Mouse (Mus musculus) hindbrain, embryonic 10.5 days (tissue): Measurements from ENCODE around the gene 2410137M14Rik. TPM values are rescaled to one million over a fixed set of nuclear protein-coding genes. Genes with fewer than 3 reads are reported as not detected.
A peak's percentile ranks its signal among the peaks of the same experiment; 100 is the strongest.

Experiments used
- DNase-seq: peaks from one replicate; pipeline ENCODE4 v3.0.0-alpha.2; 2017; ENCODE audit warnings: low spot score
- H3K27ac ChIP-seq: fragments of 300-500 bp; sonication (generic); 2 replicates; pipeline ENCODE4 v1.5.1; 2016; ENCODE audit warnings: mild to moderate bottlenecking, moderate library complexity
- H3K27me3 ChIP-seq: fragments of 300-500 bp; sonication (generic); 2 replicates; pipeline ENCODE4 v1.6.1; 2016; ENCODE audit warnings: mild to moderate bottlenecking; ENCODE audit not compliant: poor library complexity, insufficient read depth, severe bottlenecking
- H3K36me3 ChIP-seq: fragments of 300-500 bp; sonication (generic); 2 replicates; pipeline ENCODE4 v1.6.1; 2016; ENCODE audit warnings: mild to moderate bottlenecking, moderate library complexity
- H3K4me1 ChIP-seq: fragments of 300-500 bp; sonication (generic); replicated peaks from 2 replicates; pipeline ENCODE4 v1.6.1; 2016; ENCODE audit warnings: mild to moderate bottlenecking
- H3K4me3 ChIP-seq: fragments of 300-500 bp; sonication (generic); 2 replicates; pipeline ENCODE4 v1.5.1; 2016; ENCODE audit warnings: mild to moderate bottlenecking, moderate library complexity
- H3K9me3 ChIP-seq: fragments of 300-500 bp; sonication (generic); 2 replicates; pipeline ENCODE4 v1.6.1; 2016; ENCODE audit warnings: mild to moderate bottlenecking, moderate library complexity
- WGBS: fragments of 180-500 bp; shearing (Covaris S2); methylation state at CpG from one replicate; pipeline ENCODE4 v1.1.7; 2016; 5-methylcytosine and 5-hydroxymethylcytosine counted together
- polyA plus RNA-seq: library from polyadenylated mRNA; unstranded; fragments of >200 nt; fragmentation: Nextera tagmentation; extraction: Ambion mirVana; gene quantifications from 2 replicates; pipeline ENCODE4 v1.2.1, GENCODE M21; 2016

The 2410137M14Rik gene
- polyA plus RNA-seq, 1 experiment from 2014 or later, result not detected

DNA sequence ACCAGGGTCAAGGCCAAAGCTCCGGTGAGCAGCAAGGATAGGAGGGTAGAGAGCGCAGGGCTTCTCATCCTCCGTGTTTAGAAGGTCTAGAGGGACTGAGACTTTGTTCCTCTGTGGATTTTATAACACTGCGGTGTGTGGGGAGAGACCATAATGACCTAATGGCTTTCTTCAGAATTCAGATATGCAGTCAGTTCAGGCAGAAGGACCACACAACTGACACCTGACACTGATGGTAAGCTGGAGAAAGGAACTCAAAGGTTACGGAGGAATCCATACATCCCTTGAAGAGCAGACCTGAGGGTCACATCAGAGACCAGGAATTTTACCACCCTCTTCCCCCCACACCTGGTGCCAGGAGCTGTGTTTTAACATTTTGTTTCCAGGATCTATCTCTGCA is 8.4 kb upstream of the 2410137M14Rik start, which contains the start of gene H2-M5:
TSS of gene H2-M5 (minus strand) at position 101 of the 400 bp plus-strand sequence.
- H3K27me3 ChIP-seq, result peaks cover 48% of the 10 kb centered on the region
- WGBS, result 25% methylated on average over 5 of the region's 5 CpGs
- DNase-seq, result no peak
- no peaks in the 10 kb centered on the region for H3K36me3 ChIP-seq
- peaks cover 6% of the 10 kb centered on the region for H3K4me1 ChIP-seq
- peak within 1 kb of the TSS; percentile 9; the same call in 1 of the 2 replicates for H3K4me3 ChIP-seq
- H3K27ac ChIP-seq, result no peak within 1 kb of the TSS
- H3K9me3 ChIP-seq, result no peaks in the 10 kb centered on the region

DNA sequence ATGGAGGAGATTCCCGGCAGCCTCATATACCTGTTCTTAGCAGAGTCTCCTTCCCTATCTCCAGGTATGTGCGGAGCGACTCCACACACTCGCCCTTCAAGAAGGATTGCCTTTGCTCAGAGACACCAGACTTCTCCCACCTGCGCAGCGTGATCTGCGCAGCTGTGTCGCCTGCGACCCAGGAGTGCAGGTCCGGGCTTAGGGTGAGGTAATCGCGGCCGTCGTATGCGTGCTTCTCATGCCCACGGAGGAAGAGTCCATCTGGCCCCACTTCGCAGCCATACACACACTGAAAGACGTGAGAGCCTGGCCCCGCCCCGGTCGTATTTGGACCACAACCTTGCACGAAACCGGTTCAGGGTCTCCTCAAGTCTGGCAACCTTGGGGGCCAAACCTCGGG is 7.4 kb upstream of the 2410137M14Rik start:
- H3K27ac ChIP-seq, result no peak overlapping the region
- peaks cover 48% of the 10 kb centered on the region for H3K27me3 ChIP-seq
- no peaks in the 10 kb centered on the region for H3K9me3 ChIP-seq
- H3K36me3 ChIP-seq, result no peaks in the 10 kb centered on the region
- 6% methylated on average over 24 of the region's 24 CpGs for WGBS
- peaks cover 6% of the 10 kb centered on the region for H3K4me1 ChIP-seq
- DNase-seq, result no peak
- H3K4me3 ChIP-seq, result peak overlapping the region; percentile 9; the same call in 1 of the 2 replicates

DNA sequence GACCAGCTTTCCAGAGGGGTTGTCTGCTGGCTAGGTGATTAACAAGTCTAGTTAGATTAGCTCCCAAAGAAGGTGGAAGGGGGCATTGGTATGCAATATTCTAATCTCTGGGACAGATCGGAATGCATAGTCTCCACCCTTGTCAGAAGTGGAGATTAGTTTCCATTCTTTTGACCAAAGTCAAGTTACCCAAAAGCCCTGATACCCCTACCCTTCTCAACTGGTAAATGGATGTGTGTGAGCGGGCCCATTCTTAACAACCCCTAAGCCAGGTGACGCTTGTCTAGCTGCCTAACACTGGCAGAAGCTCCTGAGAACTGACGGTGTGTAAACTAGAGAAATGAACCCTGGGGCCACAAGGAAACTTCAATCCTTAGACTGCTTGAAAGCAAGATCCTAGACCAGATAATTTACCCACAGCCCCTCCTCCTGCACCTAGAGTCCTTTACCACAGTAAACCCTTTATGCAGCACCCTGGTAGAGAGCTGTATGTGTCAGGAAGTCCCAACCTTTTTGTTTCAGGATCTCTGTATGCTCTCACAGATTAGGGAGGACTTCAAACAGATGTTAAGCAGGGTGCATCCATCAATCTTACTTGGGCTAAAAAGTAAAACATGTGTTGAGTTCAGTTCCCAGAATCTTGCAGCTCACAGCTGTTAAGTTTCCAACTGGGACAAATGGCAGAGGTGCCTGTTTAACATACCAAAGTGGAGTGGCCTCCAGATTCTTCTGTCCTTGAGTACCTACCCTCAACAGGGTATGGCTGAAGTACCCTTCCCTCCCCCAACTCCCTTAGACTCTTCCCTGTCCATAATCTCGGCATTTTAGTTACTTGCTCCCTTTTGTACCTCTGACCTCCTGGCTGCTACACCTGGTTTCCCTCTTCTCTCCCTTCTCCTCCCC is 1.5 kb upstream of the 2410137M14Rik start:
- 43% methylated on average over 5 of the region's 5 CpGs for WGBS
- DNase-seq, result no peak
- H3K9me3 ChIP-seq, result no peaks in the 10 kb centered on the region
- peaks cover 15% of the 10 kb centered on the region for H3K4me1 ChIP-seq
- no peaks in the 10 kb centered on the region for H3K36me3 ChIP-seq
- H3K4me3 ChIP-seq, result no peak overlapping the region
- H3K27ac ChIP-seq, result no peak overlapping the region
- H3K27me3 ChIP-seq, result peaks cover 27% of the 10 kb centered on the region

DNA sequence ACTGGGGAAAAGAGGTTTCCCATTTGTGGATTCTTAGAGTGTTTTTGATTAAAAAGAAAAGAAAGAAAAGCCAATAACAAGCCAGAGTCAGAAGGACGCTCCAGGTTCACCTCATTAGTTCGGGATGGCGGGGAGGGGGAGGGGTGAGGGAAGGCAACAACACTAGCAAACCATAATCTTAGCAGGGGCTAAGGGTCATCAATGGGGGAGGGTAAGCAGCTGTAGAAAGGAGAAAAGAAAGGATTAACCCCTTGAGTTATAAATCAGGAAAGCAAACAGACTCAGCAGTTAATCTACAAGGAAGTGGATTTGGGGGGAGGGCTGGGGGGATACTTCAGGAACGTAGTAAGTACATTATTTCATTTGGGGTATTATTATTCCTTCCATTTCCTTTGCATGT is 808 bp upstream of the 2410137M14Rik start:
- H3K4me3 ChIP-seq, result peak overlapping the region; percentile 21
- no peaks in the 10 kb centered on the region for H3K36me3 ChIP-seq
- DNase-seq, result no peak
- peaks cover 21% of the 10 kb centered on the region for H3K27me3 ChIP-seq
- WGBS, result 11% methylated on average over 4 of the region's 4 CpGs
- H3K9me3 ChIP-seq, result no peaks in the 10 kb centered on the region
- H3K4me1 ChIP-seq, result peaks cover 15% of the 10 kb centered on the region
- no peak overlapping the region for H3K27ac ChIP-seq

DNA sequence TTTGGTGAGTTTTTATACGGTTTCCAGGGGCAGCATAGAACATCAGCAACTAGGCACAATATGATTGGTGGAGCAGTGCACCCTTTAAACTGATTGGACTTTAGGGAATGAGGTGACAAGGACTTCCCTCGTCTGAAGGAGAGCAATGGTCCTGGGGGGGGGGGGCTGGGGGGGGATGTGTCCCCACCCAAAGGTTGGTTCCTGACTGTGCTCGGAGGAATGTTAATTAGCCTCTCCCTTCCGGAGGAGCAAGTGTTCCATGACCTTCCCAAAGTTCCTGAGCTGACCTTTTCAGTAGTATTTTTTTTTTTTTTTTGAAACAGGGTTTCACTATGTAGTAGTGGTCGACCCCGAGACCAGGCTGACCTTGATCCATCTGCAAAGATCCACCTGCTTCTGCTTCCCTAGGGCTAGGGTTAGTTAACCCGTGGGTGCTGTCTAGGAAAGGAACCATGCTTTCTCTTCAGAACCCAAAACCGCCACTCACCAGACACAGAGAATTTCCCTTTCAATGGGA is 7.7 kb downstream of the 2410137M14Rik start:
- Histone ChIP-seq H3K4me1 (no peaks in the 10 kb centered on the region), H3K27ac (no peak overlapping the region), H3K4me3 (no peak overlapping the region), H3K9me3 (no peaks in the 10 kb centered on the region), H3K36me3 (no peaks in the 10 kb centered on the region), H3K27me3 (no peaks in the 10 kb centered on the region)
- 73% methylated on average over 8 of the region's 8 CpGs for WGBS
- DNase-seq, result no peak

DNA sequence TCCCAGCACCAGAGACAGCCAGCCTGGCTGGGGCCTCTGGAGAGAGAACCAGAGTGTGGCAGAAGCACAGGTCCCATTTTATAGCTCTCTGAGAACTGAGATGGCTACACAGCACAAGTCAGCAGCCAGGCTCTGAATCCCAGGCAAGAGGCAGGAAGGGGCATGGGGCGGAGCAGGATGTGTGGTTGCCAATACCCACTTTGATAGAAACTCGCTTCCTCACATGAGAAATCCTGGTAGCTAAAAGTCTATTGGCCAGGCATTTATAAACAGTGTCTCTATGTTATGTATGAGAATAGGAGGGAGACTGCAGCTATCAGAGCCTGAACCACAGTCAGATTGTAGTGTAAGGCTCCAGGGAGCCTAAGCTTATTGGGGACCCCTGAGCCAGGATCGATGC is 8.2 kb downstream of the 2410137M14Rik start:
- no peaks in the 10 kb centered on the region for H3K36me3 ChIP-seq
- no peak for DNase-seq
- no peaks in the 10 kb centered on the region for H3K27me3 ChIP-seq
- H3K9me3 ChIP-seq, result no peaks in the 10 kb centered on the region
- H3K27ac ChIP-seq, result no peak overlapping the region
- 85% methylated on average over 3 of the region's 3 CpGs for WGBS
- no peak overlapping the region for H3K4me3 ChIP-seq
- no peaks in the 10 kb centered on the region for H3K4me1 ChIP-seq

DNA sequence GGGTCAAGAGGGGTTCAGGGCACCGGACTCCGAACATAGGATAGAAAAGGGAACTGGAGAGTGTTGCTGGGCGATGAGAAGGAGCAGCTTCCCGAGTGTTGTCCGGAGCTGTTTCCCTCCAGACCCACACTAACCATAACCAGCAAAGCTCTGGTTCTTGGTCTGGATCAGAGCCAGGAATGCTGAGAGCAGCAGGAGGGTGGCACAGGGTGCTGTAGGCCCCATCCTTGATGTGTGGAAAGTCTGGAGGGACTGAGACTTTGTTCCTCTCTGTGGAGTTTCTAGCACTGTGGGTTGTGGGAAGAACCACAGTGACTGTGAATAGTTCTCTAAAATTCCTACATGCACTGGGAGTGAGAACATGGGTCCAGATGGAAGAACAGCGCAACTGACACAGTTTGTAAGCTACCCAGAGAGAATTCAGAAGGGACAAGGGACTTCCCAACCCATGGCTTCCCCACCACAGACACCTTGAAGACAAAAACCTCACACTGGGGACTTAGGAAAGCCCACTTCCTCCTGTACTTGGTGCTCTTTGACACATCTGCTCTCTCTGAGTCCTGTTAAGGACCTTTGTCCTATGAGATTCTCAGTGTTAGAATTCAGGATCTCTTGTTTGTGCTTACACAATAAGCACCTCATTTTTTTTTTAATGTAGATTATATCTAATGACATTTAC is 9.7 kb downstream of the 2410137M14Rik start:
- DNase-seq, result no peak
- Histone ChIP-seq H3K4me1 (no peaks in the 10 kb centered on the region), H3K27me3 (no peaks in the 10 kb centered on the region), H3K4me3 (no peak overlapping the region), H3K9me3 (no peaks in the 10 kb centered on the region), H3K27ac (no peak overlapping the region), H3K36me3 (no peaks in the 10 kb centered on the region)
- WGBS, result 88% methylated on average over 6 of the region's 6 CpGs

DNA sequence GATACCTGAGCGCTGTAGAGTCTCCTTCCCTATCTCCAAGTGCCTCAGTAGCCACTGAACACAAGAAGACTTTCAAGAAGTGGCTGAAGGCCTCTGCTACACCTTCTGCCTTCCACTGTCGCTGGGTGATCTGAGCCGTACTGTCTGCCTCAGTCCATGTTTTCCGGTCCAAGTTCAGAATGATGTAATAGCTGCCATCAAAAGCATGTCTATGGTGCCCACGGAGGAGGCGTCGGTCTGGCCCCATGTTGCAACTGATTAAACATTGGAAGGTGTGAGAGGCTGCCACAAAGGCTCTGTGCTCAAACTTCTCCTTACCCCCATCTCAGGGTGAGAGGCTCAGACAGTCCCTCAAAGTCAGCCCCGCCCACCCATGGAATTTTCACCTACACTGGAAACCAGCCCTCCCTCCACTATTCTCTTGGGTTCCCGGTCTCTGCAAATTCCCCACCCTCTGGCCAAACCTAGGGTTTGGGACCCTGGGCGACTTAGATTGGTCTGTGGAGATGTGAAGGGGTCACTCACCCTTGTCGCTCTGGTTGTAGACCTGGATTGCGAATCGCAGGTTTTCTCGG is 10.6 kb downstream of the 2410137M14Rik start:
- Histone ChIP-seq H3K4me3 (no peak overlapping the region), H3K9me3 (no peaks in the 10 kb centered on the region), H3K36me3 (no peaks in the 10 kb centered on the region), H3K27ac (no peak overlapping the region), H3K27me3 (no peaks in the 10 kb centered on the region), H3K4me1 (no peaks in the 10 kb centered on the region)
- no peak for DNase-seq
- 82% methylated on average over 14 of the region's 14 CpGs for WGBS

DNA sequence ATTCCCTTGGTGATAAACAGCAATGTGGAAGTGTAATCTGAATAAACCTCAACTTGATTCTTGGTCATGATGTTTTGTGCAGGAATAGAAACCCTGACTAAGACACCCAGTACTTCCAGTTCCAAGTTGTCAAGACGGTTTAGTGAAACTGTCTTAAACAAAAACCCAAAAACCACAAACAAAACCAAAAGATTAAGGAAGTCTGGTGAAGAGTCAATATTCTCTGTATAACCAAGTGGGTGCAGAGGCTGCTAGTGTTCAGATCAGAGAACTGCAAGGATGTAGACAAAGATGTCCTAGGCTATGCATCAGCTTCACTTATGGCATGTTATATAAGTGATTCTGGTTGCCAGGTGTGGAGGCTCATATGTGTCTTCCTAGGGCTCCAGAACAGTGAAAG is 14.2 kb downstream of the 2410137M14Rik start:
- Histone ChIP-seq H3K4me1 (no peaks in the 10 kb centered on the region), H3K27ac (no peak overlapping the region), H3K36me3 (no peaks in the 10 kb centered on the region), H3K4me3 (no peak overlapping the region), H3K27me3 (no peaks in the 10 kb centered on the region), H3K9me3 (no peaks in the 10 kb centered on the region)
- WGBS, result 79% methylated on average over 1 of the region's 1 CpGs
- no peak for DNase-seq

DNA sequence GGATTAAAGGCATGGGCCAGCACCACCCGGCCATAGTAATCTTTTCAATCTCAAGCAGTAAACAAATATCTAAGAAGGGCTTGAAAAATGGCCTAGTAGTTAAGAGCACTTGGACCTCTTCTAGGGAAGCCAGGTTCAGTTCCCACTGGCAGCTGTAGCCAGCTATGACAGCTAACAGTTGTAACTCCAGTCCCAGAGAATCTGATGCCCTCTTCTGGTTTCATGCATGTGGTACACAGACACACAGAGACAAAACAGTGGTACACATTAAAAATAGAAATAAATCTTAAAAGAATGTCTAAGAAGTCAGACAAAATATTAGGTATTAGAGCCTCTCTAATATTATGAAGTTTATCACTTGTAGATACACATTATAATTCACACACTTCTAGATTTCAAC is 19.9 kb downstream of the 2410137M14Rik start:
- no peak overlapping the region for H3K4me3 ChIP-seq
- no peaks in the 10 kb centered on the region for H3K27me3 ChIP-seq
- no peak overlapping the region for H3K27ac ChIP-seq
- WGBS, result 75% methylated on average over 1 of the region's 1 CpGs
- peaks cover 19% of the 10 kb centered on the region for H3K4me1 ChIP-seq
- H3K36me3 ChIP-seq, result peaks cover 7% of the 10 kb centered on the region
- no peaks in the 10 kb centered on the region for H3K9me3 ChIP-seq
- DNase-seq, result no peak

DNA sequence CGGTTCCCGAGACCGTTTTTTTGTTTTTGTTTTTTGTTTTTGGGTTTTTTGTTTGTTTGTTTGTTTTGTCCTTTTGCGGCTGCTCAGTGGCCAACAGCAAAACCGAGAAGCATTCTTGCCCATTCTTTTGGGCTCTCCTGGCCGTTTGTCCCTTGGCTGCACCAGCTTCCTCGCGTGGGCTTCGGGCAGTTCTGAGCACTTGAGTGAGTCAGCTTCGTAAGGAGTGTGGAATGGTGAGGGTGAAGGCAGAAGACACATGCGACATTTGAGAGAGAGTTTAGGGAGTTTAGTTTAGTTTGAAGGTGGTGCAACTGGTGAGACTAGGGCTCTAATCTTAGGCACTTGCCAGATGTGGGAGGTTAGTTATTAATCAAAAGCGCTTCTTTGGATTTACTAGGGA is 22.2 kb downstream of the 2410137M14Rik start:
- peaks cover 18% of the 10 kb centered on the region for H3K36me3 ChIP-seq
- H3K4me3 ChIP-seq, result peak overlapping the region; percentile 89

DNA sequence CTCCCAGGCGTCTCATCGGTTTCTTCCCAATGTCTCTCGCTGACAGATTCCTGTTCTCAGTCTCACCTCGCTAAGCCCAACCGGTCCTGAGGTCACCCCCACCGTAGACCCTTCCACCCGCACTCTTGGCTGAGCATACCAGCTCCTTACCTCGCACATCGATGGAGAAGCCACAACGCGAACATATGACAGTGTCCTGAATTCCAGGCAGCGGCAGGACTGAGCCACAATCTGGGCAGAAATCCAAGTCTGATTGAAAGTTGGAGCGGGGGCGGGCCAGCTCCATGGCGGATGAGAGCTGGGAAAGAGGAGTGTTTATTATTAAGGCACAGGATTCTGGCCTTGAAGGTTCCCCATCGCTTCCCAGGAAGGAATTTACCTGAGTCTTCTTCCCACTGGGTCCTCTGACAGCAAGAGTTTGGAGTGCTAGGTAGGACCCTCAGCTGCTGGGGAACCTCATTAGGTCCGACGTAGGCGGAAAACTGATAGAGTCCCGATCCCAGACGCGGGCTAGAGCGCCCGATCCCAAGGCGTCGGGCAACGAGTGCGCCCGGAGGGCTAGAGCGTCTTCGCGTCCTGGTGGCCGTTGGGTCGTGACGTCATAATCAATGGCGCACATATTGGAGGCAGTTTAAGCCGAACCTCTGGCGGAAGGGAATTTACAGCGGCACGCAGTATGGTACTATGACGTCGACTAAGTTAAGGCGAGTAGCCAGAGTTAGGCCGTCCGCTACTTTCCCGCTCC is 22.9 kb downstream of the 2410137M14Rik start, which contains the start of the genes Znrd1 and Znrd1as:
TSS of gene Znrd1 (minus strand) at position 561 of the 745 bp plus-strand sequence.
TSS of gene Znrd1as (plus strand) at position 594 of the 745 bp plus-strand sequence.
- peak within 1 kb of the TSS; percentile 92 for H3K27ac ChIP-seq
- H3K4me1 ChIP-seq, result peaks cover 19% of the 10 kb centered on the region
- DNase-seq, result peak; percentile 96
- peaks cover 25% of the 10 kb centered on the region for H3K36me3 ChIP-seq
- no peaks in the 10 kb centered on the region for H3K27me3 ChIP-seq
- H3K4me3 ChIP-seq, result peak within 1 kb of the TSS; percentile 89
- under 1% methylated on average over 46 of the region's 46 CpGs for WGBS
- H3K9me3 ChIP-seq, result no peaks in the 10 kb centered on the region

More for the DNA sequence above, 22.2 kb downstream of the 2410137M14Rik start:
- DNase-seq, result no peak
- Histone ChIP-seq H3K27ac (peak overlapping the region; percentile 92), H3K27me3 (no peaks in the 10 kb centered on the region), H3K9me3 (no peaks in the 10 kb centered on the region), H3K4me1 (peaks cover 19% of the 10 kb centered on the region)
- WGBS, result 10% methylated on average over 12 of the region's 12 CpGs
